Mouse (Mus musculus) lung, embryonic 14.5 days (tissue): ENCODE measurements around the gene Zfp990. TPM values are rescaled to one million over a fixed set of nuclear protein-coding genes. Genes with fewer than 3 reads are reported as not detected.
"Not testable (repeated sequence)": the region's sequence is repeated elsewhere in the genome, so short reads cannot be mapped to it uniquely, and the experiment has no call there.

Experiments used
- ATAC-seq: fragments of 200-750 bp; cut with Nextera tagmentation; 2 replicates; pipeline ENCODE4 v1.8.0; 2017; ENCODE audit warnings: mild to moderate bottlenecking, moderate TSS enrichment, moderate library complexity; ENCODE audit not compliant: insufficient read depth
- DNase-seq: peaks from one replicate; pipeline ENCODE4 v3.0.0-alpha.2; 2015
- H3K27ac ChIP-seq: fragments of 300-500 bp; sonication (generic); 2 replicates; pipeline ENCODE4 v1.5.1; 2014; ENCODE audit warnings: low read depth, mild to moderate bottlenecking, moderate library complexity
- H3K27me3 ChIP-seq: fragments of 300-500 bp; sonication (generic); 2 replicates; pipeline ENCODE4 v1.6.1; 2014; ENCODE audit warnings: low read length, control low read depth; ENCODE audit not compliant: insufficient read depth
- H3K36me3 ChIP-seq: fragments of 300-500 bp; sonication (generic); 2 replicates; pipeline ENCODE4 v1.6.1; 2014; ENCODE audit warnings: control low read depth; ENCODE audit not compliant: insufficient read depth
- H3K4me1 ChIP-seq: fragments of 300-500 bp; sonication (generic); 2 replicates; pipeline ENCODE4 v1.6.1; 2014; ENCODE audit warnings: antibody characterized with exemption, control low read depth; ENCODE audit not compliant: insufficient read depth
- H3K4me2 ChIP-seq: fragments of 300-500 bp; sonication (generic); 2 replicates; pipeline ENCODE4 v1.6.1; 2014; ENCODE audit warnings: mild to moderate bottlenecking
- H3K4me3 ChIP-seq: fragments of 300-500 bp; sonication (generic); 2 replicates; pipeline ENCODE4 v1.5.1; 2014; ENCODE audit warnings: low read depth, low read length
- H3K9ac ChIP-seq: fragments of 300-500 bp; sonication (generic); 2 replicates; pipeline ENCODE4 v1.6.1; 2014
- H3K9me3 ChIP-seq: fragments of 300-500 bp; sonication (generic); 2 replicates; pipeline ENCODE4 v1.6.1; 2016; ENCODE audit warnings: low read depth, low read length, control low read depth
- CTCF ChIP-seq: IDR thresholded peaks from 2 replicates; pipeline ENCODE4 v1.5.1; 2016; ENCODE audit warnings: antibody characterized with exemption, low read depth
- WGBS: fragments of 180-500 bp; shearing (Covaris S2); extraction: QIAGEN DNeasy Blood & Tissue Kit; methylation state at CpG from one replicate; pipeline ENCODE4 v1.1.7; 2014; 5-methylcytosine and 5-hydroxymethylcytosine counted together
- polyA plus RNA-seq: library from polyadenylated mRNA; unstranded; fragments of >200 nt; fragmentation: Nextera tagmentation; extraction: Ambion mirVana; gene quantifications from 2 replicates; pipeline ENCODE4 v1.2.1, GENCODE M21; 2014

The Zfp990 gene
- polyA plus RNA-seq, result 0.13 TPM in 1 of 2 replicates, not detected in the other

DNA sequence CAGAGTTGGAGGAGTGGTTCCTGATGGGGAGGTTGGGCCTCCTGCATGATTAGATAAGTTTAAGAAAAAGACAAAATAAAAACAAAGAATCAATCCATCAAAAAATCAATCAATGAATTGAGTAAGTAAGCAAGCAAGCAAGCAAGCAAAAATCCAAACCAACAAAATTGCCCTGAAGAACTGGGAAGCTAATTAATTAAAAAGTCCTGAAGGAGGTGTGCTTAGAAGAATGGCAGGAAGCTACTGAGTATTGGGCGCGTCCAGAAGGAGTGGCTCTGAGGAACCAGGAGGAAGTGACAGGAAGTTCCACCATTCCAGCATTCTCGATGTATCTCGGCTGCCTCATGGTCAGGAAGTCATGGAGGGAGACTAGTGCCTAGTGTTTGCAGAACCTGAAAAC is at the start of gene Zfp990:
Gene Zfp990 (plus strand): TSS at position 301 of the 400 bp plus-strand sequence.
- WGBS, result 94% methylated on average over 2 of the region's 4 CpGs
- H3K9me3 ChIP-seq, H3K4me3 ChIP-seq, H3K9ac ChIP-seq, H3K4me1 ChIP-seq, DNase-seq, H3K27ac ChIP-seq, ATAC-seq, H3K27me3 ChIP-seq, H3K36me3 ChIP-seq, H3K4me2 ChIP-seq: not testable (repeated sequence)

DNA sequence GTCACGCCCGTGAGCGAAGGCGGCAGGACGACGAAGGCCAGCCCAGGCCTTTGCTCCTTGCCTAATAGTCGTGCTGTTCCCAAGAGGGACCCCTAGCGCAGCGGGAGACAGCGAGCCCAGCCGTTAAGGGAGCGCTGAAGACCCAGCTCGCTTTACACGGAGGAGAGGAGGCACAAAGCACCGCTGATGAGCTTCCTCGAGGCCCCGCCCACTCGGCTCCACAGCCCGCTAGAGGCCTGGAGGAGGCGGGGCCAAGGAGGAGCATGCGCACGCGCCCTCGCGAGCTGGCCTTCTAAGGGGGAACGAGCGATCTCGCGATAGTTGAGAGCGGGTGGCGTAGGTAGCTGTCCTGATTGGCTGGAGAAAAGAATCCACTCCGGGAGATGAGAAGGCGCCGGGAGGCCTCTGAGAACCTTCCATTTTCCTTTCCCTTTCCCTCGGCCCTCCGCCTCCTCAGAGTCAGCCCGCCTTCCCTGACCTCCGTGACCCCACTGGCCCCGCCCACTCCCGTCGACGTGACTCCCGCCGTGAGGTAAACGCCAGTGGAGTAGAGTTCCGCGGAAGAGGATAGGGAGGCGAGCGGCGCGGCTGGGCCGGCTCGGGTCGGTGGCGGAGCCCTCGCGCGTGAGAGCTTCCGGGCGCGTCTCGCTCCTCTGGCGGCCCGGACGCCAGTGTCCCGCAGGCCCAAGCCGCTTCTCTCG is 46.9 kb upstream of the Zfp990 start:
- WGBS, result 16% methylated on average over 64 of the region's 68 CpGs
- peak; percentile 27 for DNase-seq
- not testable (repeated sequence) for H3K27ac ChIP-seq, H3K9ac ChIP-seq, ATAC-seq, H3K27me3 ChIP-seq, H3K9me3 ChIP-seq, H3K36me3 ChIP-seq, H3K4me1 ChIP-seq
- Histone ChIP-seq H3K4me2 (peak overlapping the region; percentile 56), H3K4me3 (peak overlapping the region; percentile 27)

DNA sequence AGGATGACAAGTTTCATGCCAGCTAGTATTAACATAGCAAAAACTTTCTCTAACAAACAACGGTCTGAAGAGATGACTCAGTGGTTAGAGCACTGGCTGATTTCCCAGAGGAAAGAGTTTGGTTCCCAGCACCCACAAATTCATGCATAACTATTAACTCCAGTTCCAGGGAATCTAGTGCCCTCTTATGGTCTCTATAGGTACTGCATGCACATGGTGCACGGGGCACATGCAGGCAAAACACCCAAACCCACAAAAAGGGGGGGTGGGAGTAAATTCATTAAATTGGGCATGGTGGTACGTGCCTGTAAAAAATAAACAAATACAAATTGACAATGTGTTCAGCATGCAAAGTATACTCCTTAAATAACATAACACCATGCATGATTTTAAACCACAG is 32.4 kb upstream of the Zfp990 start:
- no peak overlapping the region for H3K27ac ChIP-seq
- H3K27me3 ChIP-seq, result no peaks in the 10 kb centered on the region
- no peak overlapping the region for H3K9ac ChIP-seq
- no peak for ATAC-seq
- DNase-seq, result no peak
- no peak overlapping the region for H3K4me3 ChIP-seq
- H3K9me3 ChIP-seq, result no peaks in the 10 kb centered on the region; the same call in 1 of the 2 replicates
- H3K36me3 ChIP-seq, result no peaks in the 10 kb centered on the region
- no peaks in the 10 kb centered on the region for H3K4me1 ChIP-seq
- no peak overlapping the region for H3K4me2 ChIP-seq
- 70% methylated on average over 3 of the region's 3 CpGs for WGBS
- peak; percentile 11; the same call in 1 of the 2 replicates for TF ChIP-seq CTCF

DNA sequence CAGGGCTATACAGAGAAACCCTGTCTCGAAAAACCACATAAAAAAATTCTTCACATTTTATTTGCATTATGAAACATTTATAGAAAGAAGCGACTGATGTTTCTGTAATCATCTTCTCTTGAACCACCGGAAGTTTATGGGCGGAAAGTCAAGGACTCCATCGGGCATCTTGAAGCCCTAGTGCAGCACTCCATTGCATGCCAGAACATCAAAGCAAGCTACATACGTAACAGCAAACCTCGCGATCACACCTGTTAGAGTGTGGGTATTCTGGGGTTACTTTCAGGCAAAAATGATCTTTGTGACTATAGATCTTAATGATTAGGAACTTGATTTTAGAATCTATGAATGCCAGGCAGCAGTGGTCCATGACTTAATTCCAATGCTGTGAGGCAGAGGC is 29.9 kb upstream of the Zfp990 start:
- WGBS, result 88% methylated on average over 8 of the region's 8 CpGs
- H3K27ac ChIP-seq, DNase-seq, H3K9ac ChIP-seq, H3K9me3 ChIP-seq, H3K4me3 ChIP-seq, H3K4me1 ChIP-seq, ATAC-seq, H3K36me3 ChIP-seq, H3K4me2 ChIP-seq, H3K27me3 ChIP-seq: not testable (repeated sequence)

DNA sequence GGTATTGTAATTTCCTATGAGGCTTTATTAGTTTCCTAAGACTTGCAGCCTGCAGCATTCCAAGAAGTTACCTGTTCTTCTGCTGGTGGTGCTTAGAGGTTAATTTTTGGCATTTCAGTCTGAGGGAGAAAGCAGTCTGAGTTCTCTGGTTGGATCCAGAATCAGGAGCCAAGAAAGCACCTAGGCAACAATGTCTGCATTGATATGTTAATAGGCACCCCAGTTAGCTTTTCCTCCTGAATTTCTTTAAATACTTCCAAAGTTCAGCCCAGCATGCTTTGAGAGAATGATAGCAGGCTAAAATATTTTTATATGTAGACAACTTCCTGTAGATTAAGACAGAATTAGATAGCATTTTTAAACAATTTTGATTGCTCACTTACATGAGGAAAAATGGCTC is 21.2 kb upstream of the Zfp990 start:
- H3K9ac ChIP-seq, result no peak overlapping the region
- TF ChIP-seq CTCF, result no peak
- H3K4me3 ChIP-seq, result no peak overlapping the region
- no peaks in the 10 kb centered on the region for H3K27me3 ChIP-seq
- H3K36me3 ChIP-seq, result no peaks in the 10 kb centered on the region
- H3K9me3 ChIP-seq, result no peaks in the 10 kb centered on the region
- no peak overlapping the region for H3K4me2 ChIP-seq
- no peaks in the 10 kb centered on the region for H3K4me1 ChIP-seq
- no peak for DNase-seq
- no peak overlapping the region for H3K27ac ChIP-seq
- ATAC-seq, result no peak

DNA sequence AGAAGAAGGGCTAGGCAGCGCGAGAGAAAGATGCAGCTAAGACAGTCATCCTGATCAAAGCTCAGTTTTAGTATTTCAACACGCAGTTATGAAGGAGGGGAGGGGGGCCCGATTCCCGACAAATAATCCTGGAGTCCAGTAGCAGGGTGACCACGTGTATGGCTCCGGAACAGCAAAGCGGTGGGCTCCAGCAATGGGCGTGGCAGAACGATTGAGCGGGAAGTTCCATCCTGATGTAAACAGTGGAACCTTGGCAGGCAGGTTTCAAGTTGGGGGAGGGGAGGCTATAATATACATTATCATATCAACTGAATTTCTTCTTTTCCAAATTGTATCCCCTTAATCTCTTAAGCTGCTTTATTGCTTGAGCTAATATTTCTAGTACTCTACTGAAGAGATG is 18.4 kb upstream of the Zfp990 start:
- no peaks in the 10 kb centered on the region for H3K27me3 ChIP-seq
- H3K4me2 ChIP-seq, result no peak overlapping the region
- WGBS, result 79% methylated on average over 11 of the region's 11 CpGs
- H3K4me3 ChIP-seq, result no peak overlapping the region
- H3K9ac ChIP-seq, result no peak overlapping the region
- no peaks in the 10 kb centered on the region for H3K4me1 ChIP-seq
- H3K27ac ChIP-seq, result no peak overlapping the region
- H3K9me3 ChIP-seq, result no peaks in the 10 kb centered on the region
- ATAC-seq, result no peak
- DNase-seq, result no peak
- no peaks in the 10 kb centered on the region for H3K36me3 ChIP-seq
- TF ChIP-seq CTCF, result no peak

DNA sequence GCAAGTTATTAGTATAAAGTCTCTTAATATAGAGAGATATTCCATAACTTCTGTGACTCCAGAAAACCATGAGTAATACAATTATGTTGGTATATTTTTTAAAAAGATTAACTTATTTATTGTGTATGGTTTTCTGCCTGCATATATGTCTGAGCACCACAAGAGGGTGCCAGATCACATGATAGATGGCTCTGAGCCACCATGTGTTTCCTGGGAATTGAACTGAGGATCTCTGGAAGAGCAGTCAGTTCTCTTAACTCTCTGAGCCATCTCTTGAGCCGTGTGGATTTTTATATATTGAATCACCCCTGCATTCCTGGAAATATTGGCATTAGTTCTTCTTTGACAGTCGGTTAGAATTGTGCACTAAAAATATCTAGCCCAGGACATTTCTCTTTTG is 17.2 kb upstream of the Zfp990 start:
- H3K4me3 ChIP-seq, DNase-seq, H3K9me3 ChIP-seq, H3K36me3 ChIP-seq, ATAC-seq, H3K27ac ChIP-seq, H3K4me1 ChIP-seq, H3K9ac ChIP-seq, H3K4me2 ChIP-seq, H3K27me3 ChIP-seq: not testable (repeated sequence)
- WGBS, result 61% methylated on average over 2 of the region's 2 CpGs

DNA sequence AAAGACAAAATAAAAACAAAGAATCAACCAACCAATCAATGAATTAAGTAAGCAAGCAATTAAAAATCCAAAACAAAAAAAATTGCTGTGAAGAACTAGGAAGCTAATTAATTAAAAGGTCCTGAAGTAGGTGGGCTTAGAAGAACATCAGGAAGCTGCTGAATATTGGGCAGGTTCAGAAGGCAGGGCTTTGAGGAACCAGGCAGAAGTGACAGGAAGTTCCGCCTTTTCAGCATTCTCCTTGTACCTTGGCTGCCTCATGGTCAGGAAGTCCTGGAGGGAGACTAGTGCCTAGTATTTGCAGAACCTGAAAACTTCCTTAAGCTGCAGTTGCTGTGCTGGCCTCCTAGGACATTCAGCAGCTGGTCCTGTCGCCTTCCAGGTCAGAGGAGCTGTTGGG is 4.1 kb downstream of the Zfp990 start:
- not testable (repeated sequence) for H3K27me3 ChIP-seq, H3K4me3 ChIP-seq, DNase-seq, H3K9me3 ChIP-seq, H3K36me3 ChIP-seq, H3K27ac ChIP-seq, H3K4me1 ChIP-seq, H3K4me2 ChIP-seq, H3K9ac ChIP-seq, ATAC-seq
- 62% methylated on average over 1 of the region's 2 CpGs for WGBS

DNA sequence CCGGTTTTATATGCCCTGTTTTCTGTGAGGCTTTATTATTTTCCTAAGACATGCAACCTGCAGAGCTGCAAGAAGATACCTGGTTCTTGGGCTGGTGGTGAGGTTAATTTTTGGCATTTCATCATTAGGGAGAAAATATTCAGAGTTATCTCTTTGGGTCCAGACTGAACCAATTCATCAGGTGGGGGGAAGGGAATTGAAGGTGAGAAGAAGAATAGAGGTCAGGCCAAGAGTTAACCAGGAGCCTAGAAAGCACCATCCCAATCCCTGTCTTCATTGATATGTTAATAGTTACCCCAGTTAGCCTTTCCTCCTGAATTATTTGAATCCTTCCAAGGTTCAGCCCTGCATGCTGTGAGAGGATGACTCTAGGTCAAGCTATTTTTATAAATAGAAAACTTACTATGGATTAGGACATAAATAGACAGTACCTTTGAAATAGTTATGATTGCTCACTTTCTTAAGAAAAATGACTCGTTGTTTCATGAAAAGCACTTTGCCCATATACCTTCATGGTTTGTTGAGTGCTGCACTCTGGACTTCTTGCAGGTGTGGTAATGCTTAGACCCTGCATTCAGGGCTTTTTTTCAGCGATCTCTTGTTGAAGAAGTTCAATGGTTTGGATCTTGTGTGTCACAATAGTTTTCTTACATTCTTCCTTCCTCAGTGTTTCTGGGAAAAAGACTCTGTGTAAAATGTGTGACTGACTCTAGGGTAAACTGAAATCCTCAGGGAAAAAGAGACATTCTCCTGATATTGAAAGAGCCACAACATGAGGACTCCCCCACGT is 5.4 kb downstream of the Zfp990 start:
- not testable (repeated sequence) for H3K4me3 ChIP-seq, H3K9me3 ChIP-seq, H3K4me2 ChIP-seq, H3K4me1 ChIP-seq, H3K27me3 ChIP-seq, H3K36me3 ChIP-seq, H3K27ac ChIP-seq, H3K9ac ChIP-seq, ATAC-seq, DNase-seq
- 67% methylated on average over 4 of the region's 4 CpGs for WGBS

DNA sequence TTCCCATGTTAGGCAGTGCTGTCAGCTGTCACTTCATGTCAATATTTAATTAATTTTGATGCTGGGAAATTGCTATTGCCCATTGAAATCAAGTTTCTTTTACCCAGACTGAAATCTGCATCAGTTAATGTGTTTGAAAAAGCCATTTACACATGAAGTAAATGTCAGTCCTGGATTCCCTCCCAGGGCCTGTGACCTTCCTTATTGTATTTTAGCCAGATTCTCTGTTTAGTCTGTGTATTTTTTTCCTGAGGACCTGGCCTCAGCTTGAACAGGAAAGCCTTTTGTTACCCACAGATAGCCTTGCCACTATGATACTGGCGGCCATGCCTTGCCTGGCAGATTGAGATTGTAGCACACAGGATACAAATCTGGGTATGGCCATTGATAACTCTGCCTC is 6.8 kb downstream of the Zfp990 start:
- H3K27ac ChIP-seq, H3K4me2 ChIP-seq, H3K36me3 ChIP-seq, H3K4me3 ChIP-seq, H3K27me3 ChIP-seq, H3K9me3 ChIP-seq, ATAC-seq, H3K4me1 ChIP-seq, DNase-seq, H3K9ac ChIP-seq: not testable (repeated sequence)
- WGBS, result no CpG with 5 or more reads among the region's 1 CpGs
